Mouse (Mus musculus): ENCODE results near the gene Capn2. TPM values are rescaled to one million over a fixed set of nuclear protein-coding genes. Genes with fewer than 3 reads are reported as not detected.

The Capn2 gene
- total and polyA plus RNA-seq, 3 experiments = 10.6 to 19.3 TPM; not detected in 1

DNA sequence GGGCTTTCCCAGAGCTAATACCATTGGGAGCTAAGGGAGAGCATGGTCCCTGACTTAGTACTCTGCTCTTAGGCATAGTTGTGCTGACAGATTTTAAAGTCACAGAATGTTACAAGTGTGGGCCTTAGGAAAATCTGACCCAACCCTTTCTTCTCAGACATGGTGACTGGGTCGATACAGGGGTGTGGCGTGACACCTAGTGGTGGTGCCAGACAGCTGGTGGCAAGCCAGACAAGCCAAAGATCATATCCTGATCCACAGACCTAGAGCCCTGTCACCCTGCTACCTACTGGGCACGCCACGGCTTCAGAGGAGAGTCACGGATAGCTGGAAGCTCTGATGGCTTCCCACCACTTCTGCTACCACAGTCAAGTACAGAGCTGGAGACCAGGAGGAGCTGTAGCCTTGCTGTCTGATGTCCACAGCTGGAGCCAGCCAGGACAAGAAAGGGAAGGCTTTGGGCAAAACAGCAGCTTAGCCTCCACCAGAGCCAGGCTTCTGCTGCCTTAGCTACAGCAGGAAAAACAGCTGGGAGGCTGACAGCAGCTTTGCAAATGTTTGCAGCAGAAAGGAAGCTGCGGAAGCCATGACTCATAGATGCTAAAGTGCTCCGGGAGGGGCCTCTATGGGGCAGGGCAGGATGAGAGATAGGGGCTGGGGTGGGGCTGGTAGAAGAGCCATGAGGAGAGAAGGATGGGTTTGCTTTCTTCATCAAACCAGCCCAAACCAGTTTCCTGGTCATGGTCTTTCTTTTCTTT lies 11.0 kb downstream of the Capn2 start (continued):
- peak; percentile 25; the same call in 1 of the 2 replicates for TF ChIP-seq NELFE (IDR thresholded peaks at IDR 0.05; ENCODE audit: low read depth, low read length)
- TF ChIP-seq MXI1 (IDR thresholded peaks at IDR 0.05; ENCODE audit: low read depth, low read length) = peak; percentile 43; the same call in 1 of the 2 replicates
- TF ChIP-seq KAT2A (conservative IDR thresholded peaks at IDR 0.05; ENCODE audit: low read depth, low read length) = no peak
- 0 out of 2 replicates have a peak, but pooled peaks have one; percentile 10 for TF ChIP-seq ZC3H11A (IDR thresholded peaks at IDR 0.05; ENCODE audit: low read depth, low read length)
- peak; percentile 60 for TF ChIP-seq RCOR1 (IDR thresholded peaks at IDR 0.05; ENCODE audit: low read depth, low read length)
- peak; percentile 3; the same call in 1 of the 2 replicates for TF ChIP-seq SMC3 (IDR thresholded peaks at IDR 0.05; ENCODE audit: low read depth, low read length)
- no peak for TF ChIP-seq GABPA (IDR thresholded peaks at IDR 0.05; ENCODE audit: low read depth, low read length)
- peak; percentile 56 for TF ChIP-seq TBP (IDR thresholded peaks at IDR 0.05; ENCODE audit: low read depth, low read length)
- TF ChIP-seq CTCF (IDR thresholded peaks at IDR 0.05 in 2 of 3, conservative IDR thresholded peaks at IDR 0.05 in 1 of 3; ENCODE audit: control insufficient read depth in 1 of 3, insufficient read depth in 1 of 3, low read depth in 2 of 3, low read length in 3 of 3, poor library complexity in 1 of 3, severe bottlenecking in 1 of 3) = peak; percentile 11 to 51 (median 46); a peak in 4 of 6 replicates
- 0 out of 2 replicates have a peak, but pooled peaks have one; percentile 41 for TF ChIP-seq HCFC1 (IDR thresholded peaks at IDR 0.05; ENCODE audit: low read depth, low read length)
- TF ChIP-seq USF2 (IDR thresholded peaks at IDR 0.05; ENCODE audit: borderline replicate concordance in 1 of 2, insufficient read depth in 1 of 2, low read depth in 1 of 2, low read length in 2 of 2) = no peak

DNA sequence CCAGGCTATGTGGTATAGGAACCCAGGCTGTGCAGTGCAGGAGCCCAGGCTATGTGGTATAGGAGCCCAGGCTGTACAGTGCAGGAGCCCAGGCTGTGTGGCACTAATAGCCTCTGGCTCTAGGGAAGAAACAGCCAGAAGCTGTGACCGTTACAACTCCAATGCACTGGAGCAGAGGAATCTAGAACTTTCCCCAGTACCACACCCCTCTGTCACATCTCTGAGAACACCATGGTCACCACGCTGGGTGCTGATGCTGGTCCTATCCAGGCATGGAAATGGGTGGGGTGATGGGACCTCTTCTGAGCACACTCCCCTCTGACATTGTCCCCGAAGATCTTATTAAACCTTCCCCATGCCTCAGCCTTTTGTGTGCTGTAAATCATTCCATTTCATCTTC lies 12.1 kb downstream of the Capn2 start:
- H3K4me3 ChIP-seq (ENCODE audit: control insufficient read depth in 1 of 2, insufficient read depth in 1 of 2, low read depth in 2 of 2, low read length in 2 of 2) = peak overlapping the region in 1 of 2 experiments; percentile 38; a peak in 1 of 4 replicates
- H3K27ac ChIP-seq (ENCODE audit: control insufficient read depth, low read depth, low read length) = peak overlapping the region; percentile 99
- no peaks in the 10 kb centered on the region for H3K27me3 ChIP-seq (ENCODE audit: control insufficient read depth in 1 of 2, insufficient read depth in 2 of 2, low read length in 2 of 2)
- peaks cover 0 to 41% of the 10 kb centered on the region in 2 experiments; a peak in 2 of 4 replicates for H3K36me3 ChIP-seq (ENCODE audit: control insufficient read depth in 1 of 2, insufficient read depth in 2 of 2, low read length in 2 of 2)
- TF ChIP-seq SIN3A (IDR thresholded peaks at IDR 0.05; ENCODE audit: low read length) (no peak), MAX (IDR thresholded peaks at IDR 0.05; ENCODE audit: low read length) (no peak), MAZ (IDR thresholded peaks at IDR 0.05; ENCODE audit: low read depth, low read length) (no peak)
- H3K9ac ChIP-seq (ENCODE audit: control insufficient read depth, low read depth, low read length, poor library complexity, severe bottlenecking) = 0 out of 2 replicates have a peak overlapping the region, but pooled peaks have one; percentile 1
- H3K9me3 ChIP-seq (replicated peaks; ENCODE audit: insufficient read depth, low read length) = no peaks in the 10 kb centered on the region
- H3K4me1 ChIP-seq (ENCODE audit: control insufficient read depth in 1 of 2, insufficient read depth in 2 of 2, low read length in 2 of 2) = peaks cover 28 to 42% of the 10 kb centered on the region in 2 experiments
- no peak for DNase-seq (ENCODE audit: low read depth, low spot score)
- H3K79me2 ChIP-seq (ENCODE audit: control insufficient read depth, insufficient read depth, low read length, poor library complexity) = no peaks in the 10 kb centered on the region

DNA sequence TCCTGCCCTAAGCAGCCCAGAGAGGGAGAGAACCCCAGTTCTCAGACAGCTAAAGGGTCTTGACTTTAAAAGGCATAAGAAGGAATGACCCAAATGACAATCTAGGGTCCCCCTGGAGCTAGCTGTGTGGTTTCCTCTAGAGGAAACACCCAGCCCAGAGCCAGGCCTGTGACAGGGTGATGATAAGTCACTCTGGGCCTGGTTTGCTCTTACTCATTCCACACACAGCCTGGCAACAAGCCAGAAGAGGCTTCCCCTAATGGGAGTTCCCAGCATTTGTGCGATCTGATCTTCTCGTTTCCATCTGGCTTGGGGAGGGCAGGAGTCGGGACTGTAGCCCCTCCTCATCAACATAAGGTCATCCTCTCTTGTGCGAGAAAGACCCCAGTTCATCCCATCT lies 13.2 kb downstream of the Capn2 start:
- peak overlapping the region in 1 of 2 experiments; percentile 21; a peak in 2 of 4 replicates for H3K4me3 ChIP-seq (ENCODE audit: control insufficient read depth in 1 of 2, insufficient read depth in 1 of 2, low read depth in 2 of 2, low read length in 2 of 2)
- TF ChIP-seq CHD2 (IDR thresholded peaks at IDR 0.05; ENCODE audit: low read length) (no peak), HCFC1 (IDR thresholded peaks at IDR 0.05; ENCODE audit: low read depth, low read length) (no peak), BHLHE40 (IDR thresholded peaks at IDR 0.05; ENCODE audit: borderline replicate concordance, low read depth, low read length) (no peak), ZNF384 (IDR thresholded peaks at IDR 0.05; ENCODE audit: low read depth, low read length) (no peak), MEF2A (IDR thresholded peaks at IDR 0.05; ENCODE audit: extremely low read depth, insufficient replicate concordance, low read depth, low read length, poor library complexity, severe bottlenecking) (no peak), ELF1 (IDR thresholded peaks at IDR 0.05; ENCODE audit: low read depth, low read length) (peak; percentile 11; the same call in 1 of the 2 replicates), E2F4 (IDR thresholded peaks at IDR 0.05; ENCODE audit: borderline replicate concordance, low read depth, low read length) (no peak), MYC (IDR thresholded peaks at IDR 0.05; ENCODE audit: low read depth, low read length) (0 out of 2 replicates have a peak, but pooled peaks have one; percentile 29), ETS1 (IDR thresholded peaks at IDR 0.05; ENCODE audit: low read depth, low read length) (peak; percentile 98), POLR2AphosphoS2 (IDR thresholded peaks at IDR 0.05; ENCODE audit: low read length) (no peak), RAD21 (IDR thresholded peaks at IDR 0.05; ENCODE audit: low read depth, low read length) (no peak), USF1 (IDR thresholded peaks at IDR 0.05; ENCODE audit: low read depth, low read length) (no peak), TAL1 (IDR thresholded peaks at IDR 0.05; ENCODE audit: low read length) (peak; percentile 82), GATA1 (IDR thresholded peaks at IDR 0.05; ENCODE audit: low read depth, low read length) (peak; percentile 87), MXI1 (IDR thresholded peaks at IDR 0.05; ENCODE audit: low read depth, low read length) (0 out of 2 replicates have a peak, but pooled peaks have one; percentile 24), SMC3 (IDR thresholded peaks at IDR 0.05; ENCODE audit: low read depth, low read length) (no peak)

More for the DNA sequence above, 13.2 kb downstream of the Capn2 start:
- Histone ChIP-seq H3K27ac (ENCODE audit: control insufficient read depth, low read depth, low read length) (peak overlapping the region; percentile 81), H3K9ac (ENCODE audit: control insufficient read depth, low read depth, low read length, poor library complexity, severe bottlenecking) (peak overlapping the region; percentile 43), H3K27me3 (ENCODE audit: control insufficient read depth in 1 of 2, insufficient read depth in 2 of 2, low read length in 2 of 2) (no peaks in the 10 kb centered on the region), H3K9me3 (replicated peaks; ENCODE audit: insufficient read depth, low read length) (no peaks in the 10 kb centered on the region), H3K36me3 (ENCODE audit: control insufficient read depth in 1 of 2, insufficient read depth in 2 of 2, low read length in 2 of 2) (peaks cover 0 to 41% of the 10 kb centered on the region in 2 experiments; a peak in 2 of 4 replicates), H3K79me2 (ENCODE audit: control insufficient read depth, insufficient read depth, low read length, poor library complexity) (no peaks in the 10 kb centered on the region), H3K4me1 (ENCODE audit: control insufficient read depth in 1 of 2, insufficient read depth in 2 of 2, low read length in 2 of 2) (peaks cover 28 to 42% of the 10 kb centered on the region in 2 experiments)
- peak; percentile 96 for DNase-seq (ENCODE audit: low read depth, low spot score)

All from MEL (cell line).